Mouse (Mus musculus) hindbrain, embryonic 15.5 days (tissue): Measurements from ENCODE around the gene Cul7. TPM values are rescaled to one million over a fixed set of nuclear protein-coding genes. Genes with fewer than 3 reads are reported as not detected.

ENCODE experiments used
- ATAC-seq: fragments of 200-750 bp; cut with Nextera tagmentation; 2 replicates; pipeline ENCODE4 v1.8.0; 2017; ENCODE audit warnings: low read depth, moderate number of reproducible peaks, moderate TSS enrichment; ENCODE audit not compliant: low FRiP score
- H3K27ac ChIP-seq: fragments of 300-500 bp; sonication (generic); replicated peaks from 2 replicates; pipeline ENCODE4 v1.5.1; 2015; ENCODE audit warnings: mild to moderate bottlenecking, inconsistent platforms
- H3K27me3 ChIP-seq: fragments of 300-500 bp; sonication (generic); 2 replicates; pipeline ENCODE4 v1.6.1; 2015; ENCODE audit warnings: control low read depth, inconsistent platforms
- H3K36me3 ChIP-seq: fragments of 300-500 bp; sonication (generic); 2 replicates; pipeline ENCODE4 v1.6.1; 2015; ENCODE audit warnings: control low read depth, inconsistent platforms
- H3K4me1 ChIP-seq: fragments of 300-500 bp; sonication (generic); replicated peaks from 2 replicates; pipeline ENCODE4 v1.6.1; 2015; ENCODE audit warnings: control low read depth, inconsistent platforms
- H3K4me2 ChIP-seq: fragments of 300-500 bp; sonication (generic); 2 replicates; pipeline ENCODE4 v1.6.1; 2015; ENCODE audit warnings: moderate library complexity, mild to moderate bottlenecking, inconsistent platforms
- H3K4me3 ChIP-seq: fragments of 300-500 bp; sonication (generic); 2 replicates; pipeline ENCODE4 v1.5.1; 2015; ENCODE audit warnings: mild to moderate bottlenecking, inconsistent platforms
- H3K9ac ChIP-seq: fragments of 300-500 bp; sonication (generic); 2 replicates; pipeline ENCODE4 v1.6.1; 2015; ENCODE audit warnings: inconsistent platforms
- H3K9me3 ChIP-seq: fragments of 300-500 bp; sonication (generic); 2 replicates; pipeline ENCODE4 v1.6.1; 2016; ENCODE audit warnings: control low read depth, inconsistent platforms
- WGBS: fragments of 180-500 bp; shearing (Covaris S2); methylation state at CpG from one replicate; pipeline ENCODE4 v1.1.7; 2015; 5-methylcytosine and 5-hydroxymethylcytosine counted together
- polyA plus RNA-seq: library from polyadenylated mRNA; unstranded; fragments of >200 nt; fragmentation: Nextera tagmentation; extraction: Ambion mirVana; gene quantifications from 2 replicates; pipeline ENCODE4 v1.2.1, GENCODE M21; 2015

The Cul7 gene
- polyA plus RNA-seq, 1 experiment from 2014 or later, result 43.8 TPM

DNA sequence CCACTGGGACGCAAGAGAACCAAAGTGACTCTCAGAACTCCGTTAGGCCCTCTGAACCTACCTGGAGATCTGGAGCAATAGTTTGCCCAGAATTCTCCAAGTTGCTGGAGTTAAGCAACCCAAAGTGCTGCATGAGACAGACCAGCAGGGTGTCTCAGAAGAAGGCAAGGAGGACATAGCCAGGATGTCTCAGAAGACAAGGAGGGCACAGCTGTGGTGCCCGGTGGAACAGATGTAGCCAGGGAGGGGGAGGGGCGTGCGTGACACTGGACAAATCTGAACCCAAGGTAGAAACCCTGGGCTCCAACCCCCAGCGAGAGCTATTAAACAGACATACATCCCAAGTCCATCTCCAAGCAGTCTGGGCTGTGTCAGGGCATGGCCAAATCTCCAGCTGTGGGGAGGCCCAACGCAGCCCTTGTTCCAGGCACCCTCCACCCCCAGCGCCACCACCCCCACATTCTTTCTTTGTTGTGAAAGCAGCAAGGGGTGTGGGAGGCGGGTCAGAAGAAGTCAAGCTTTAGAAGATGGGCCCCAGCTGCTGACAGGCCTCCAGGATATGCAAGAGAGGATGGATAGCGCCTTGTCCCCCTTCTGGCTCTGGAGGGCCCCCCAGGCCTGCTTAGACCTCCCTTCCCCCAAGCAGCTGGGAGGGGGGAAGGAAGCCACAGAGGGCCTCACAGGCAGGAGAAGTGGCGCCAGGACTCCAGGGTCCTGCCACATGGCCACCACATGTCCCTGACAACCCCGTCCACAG is 20.3 kb upstream of the Cul7 start:
- WGBS, result 10% methylated on average over 12 of the region's 12 CpGs
- Histone ChIP-seq H3K9ac (peak overlapping the region; percentile 73; the same call in 1 of the 2 replicates), H3K4me1 (peaks cover 29% of the 10 kb centered on the region), H3K4me3 (peak overlapping the region; percentile 58), H3K4me2 (peak overlapping the region; percentile 73), H3K27me3 (no peaks in the 10 kb centered on the region), H3K9me3 (no peaks in the 10 kb centered on the region), H3K27ac (peak overlapping the region; percentile 86), H3K36me3 (peaks cover 16% of the 10 kb centered on the region)
- ATAC-seq, result peak; percentile 29

DNA sequence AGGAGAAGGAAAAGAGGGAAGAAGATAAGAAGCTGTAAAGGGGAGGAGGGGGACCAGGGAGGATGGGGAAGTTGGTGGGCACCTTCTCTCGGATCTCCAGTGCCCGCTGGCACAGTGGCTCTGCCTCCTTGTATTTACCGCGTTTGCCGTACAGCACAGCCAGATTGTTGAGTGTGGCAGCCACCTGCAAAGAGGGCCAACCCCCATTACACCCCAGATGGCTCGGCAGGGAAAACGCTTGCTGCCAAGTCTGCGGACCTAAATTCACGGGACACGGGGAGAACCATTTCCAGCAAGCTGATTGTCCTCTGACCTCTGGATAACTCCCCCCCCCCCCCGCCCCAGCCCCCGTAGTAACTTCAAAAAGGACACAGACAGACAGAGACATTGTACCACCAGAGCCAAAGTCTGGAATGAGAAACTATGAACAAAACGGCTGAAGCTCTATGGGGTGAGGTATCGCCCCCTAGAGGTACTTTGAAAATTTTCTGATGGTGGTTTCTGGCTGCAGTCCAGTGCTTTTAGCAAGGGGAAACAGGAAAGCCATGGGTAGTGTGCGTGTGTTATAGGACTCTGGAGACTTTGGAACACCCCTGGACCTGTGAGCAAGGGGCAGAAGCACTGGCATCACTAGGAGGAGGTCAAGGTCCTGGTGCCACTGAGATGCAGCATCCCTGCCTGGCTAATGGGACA is 13.2 kb upstream of the Cul7 start:
- no peak overlapping the region for H3K9ac ChIP-seq
- H3K9me3 ChIP-seq, result no peaks in the 10 kb centered on the region
- H3K4me3 ChIP-seq, result no peak overlapping the region
- no peak for ATAC-seq
- no peak overlapping the region for H3K27ac ChIP-seq
- no peaks in the 10 kb centered on the region for H3K27me3 ChIP-seq
- 18% methylated on average over 15 of the region's 15 CpGs for WGBS
- peaks cover 8% of the 10 kb centered on the region; the same call in 1 of the 2 replicates for H3K4me1 ChIP-seq
- peak overlapping the region; percentile 40 for H3K4me2 ChIP-seq
- H3K36me3 ChIP-seq, result peaks cover 36% of the 10 kb centered on the region

DNA sequence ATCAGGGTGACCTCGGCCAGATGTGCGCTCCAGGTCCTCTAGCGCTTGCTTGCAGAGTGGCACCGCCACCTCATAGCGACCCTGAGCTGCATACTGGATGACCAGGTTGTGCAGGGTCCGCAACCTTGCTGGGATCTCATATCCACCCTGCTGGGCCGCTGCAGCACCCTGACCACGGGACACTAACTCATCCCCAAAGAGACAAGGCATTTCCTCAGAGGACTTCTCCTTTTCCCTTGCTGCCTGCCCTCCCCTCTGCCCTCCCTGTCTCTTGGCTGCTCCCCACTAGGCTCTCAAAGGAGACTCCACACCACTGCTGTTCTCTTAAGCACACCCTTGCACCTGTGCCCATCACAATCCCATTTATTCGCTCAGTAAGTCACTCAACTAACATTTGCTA is 10.2 kb upstream of the Cul7 start:
- peaks cover 27% of the 10 kb centered on the region; the same call in 1 of the 2 replicates for H3K36me3 ChIP-seq
- no peak overlapping the region for H3K27ac ChIP-seq
- no peaks in the 10 kb centered on the region for H3K9me3 ChIP-seq
- no peak overlapping the region for H3K4me3 ChIP-seq
- ATAC-seq, result no peak
- H3K27me3 ChIP-seq, result no peaks in the 10 kb centered on the region
- H3K4me1 ChIP-seq, result peaks cover 18% of the 10 kb centered on the region
- no peak overlapping the region for H3K4me2 ChIP-seq
- 87% methylated on average over 9 of the region's 9 CpGs for WGBS
- no peak overlapping the region for H3K9ac ChIP-seq

DNA sequence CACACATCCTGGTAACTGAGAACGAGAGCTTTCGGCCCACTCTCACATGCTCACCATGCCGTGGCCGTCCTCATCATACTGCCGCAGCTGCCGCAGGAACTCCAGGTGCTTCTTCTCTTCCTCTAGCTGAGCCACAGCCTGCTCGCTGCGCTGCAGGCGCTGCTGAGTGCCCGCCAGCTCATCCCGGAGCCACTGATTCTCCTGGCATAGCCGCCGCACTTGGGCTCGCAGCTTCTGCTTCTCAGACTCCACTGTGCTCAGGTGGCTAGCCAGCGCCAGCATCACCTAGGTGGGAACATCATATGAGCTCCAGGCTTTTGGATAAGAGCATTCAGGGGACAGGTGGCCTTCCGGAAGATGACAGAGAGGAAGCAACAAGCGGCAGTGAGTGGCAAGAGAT is 8.1 kb upstream of the Cul7 start:
- 95% methylated on average over 17 of the region's 17 CpGs for WGBS

DNA sequence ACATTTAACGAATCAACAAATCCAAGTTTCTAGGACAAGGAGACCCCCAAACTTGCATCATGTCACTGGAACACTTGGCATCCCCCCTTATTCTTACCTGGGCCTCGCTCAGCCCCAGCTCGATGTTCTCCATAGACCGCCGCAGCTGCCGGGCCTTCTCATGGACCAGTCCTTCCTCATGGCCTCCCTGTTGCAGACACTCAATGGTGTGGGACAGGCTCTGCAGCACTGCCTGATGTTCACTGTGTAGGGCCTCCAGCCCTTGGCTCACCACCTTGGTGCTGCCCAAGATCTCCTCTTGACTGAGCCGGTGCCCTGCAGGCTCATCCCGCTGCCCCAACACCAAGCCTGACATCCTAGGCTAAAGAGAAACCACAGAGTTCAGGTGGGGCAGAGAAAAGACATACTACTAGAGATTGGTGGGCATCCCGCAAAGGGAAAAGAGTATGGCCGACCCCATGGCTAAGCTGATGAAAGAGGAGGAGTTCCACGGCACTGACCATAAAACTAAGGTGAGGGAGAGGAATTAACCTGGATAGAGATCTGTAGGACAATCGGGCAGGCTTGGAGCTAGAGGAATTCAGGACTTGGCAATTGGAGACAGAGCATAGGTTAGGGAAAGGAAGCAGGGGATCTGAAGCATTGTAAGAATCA is 5.9 kb upstream of the Cul7 start:
- WGBS, result 92% methylated on average over 12 of the region's 12 CpGs
- peak overlapping the region; percentile 68 for H3K9ac ChIP-seq

More for the DNA sequence above, 8.1 kb upstream of the Cul7 start:
- ATAC-seq, result no peak
- no peak overlapping the region for H3K4me2 ChIP-seq
- H3K27me3 ChIP-seq, result no peaks in the 10 kb centered on the region
- H3K36me3 ChIP-seq, result peaks cover 23% of the 10 kb centered on the region; the same call in 1 of the 2 replicates
- H3K9ac ChIP-seq, result no peak overlapping the region
- H3K4me3 ChIP-seq, result no peak overlapping the region
- no peaks in the 10 kb centered on the region for H3K9me3 ChIP-seq
- no peak overlapping the region for H3K27ac ChIP-seq
- peaks cover 22% of the 10 kb centered on the region for H3K4me1 ChIP-seq

DNA sequence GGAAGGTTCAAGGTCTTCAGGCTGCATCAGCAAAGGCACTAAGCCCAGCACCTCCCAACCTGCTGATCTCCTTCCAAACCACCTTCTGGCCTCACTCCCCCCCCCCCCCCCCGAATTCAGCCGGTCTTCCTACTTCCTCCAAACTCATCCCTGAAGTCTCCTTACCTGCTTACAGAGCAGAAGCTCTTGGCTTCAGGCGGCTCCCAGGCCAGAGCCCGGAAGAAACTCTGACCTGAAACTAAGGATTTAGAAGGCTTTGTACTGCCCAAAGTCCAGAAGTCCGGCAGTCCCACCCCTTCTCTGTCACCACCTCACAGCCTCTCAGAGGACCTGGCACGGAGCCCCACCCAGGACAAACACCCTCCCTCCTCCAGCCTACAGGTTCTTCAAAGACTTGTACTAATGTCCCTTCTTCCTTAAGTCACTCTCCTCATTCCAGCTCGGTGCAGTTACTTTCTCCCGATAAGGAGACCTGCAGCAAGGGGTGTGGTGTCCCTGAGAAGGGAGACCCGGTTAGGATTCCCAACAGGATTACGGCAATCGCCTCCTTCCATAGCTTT is 5.1 kb upstream of the Cul7 start:
- ATAC-seq, result peak; percentile 13; the same call in 1 of the 2 replicates
- Histone ChIP-seq H3K9ac (peak overlapping the region; percentile 68), H3K36me3 (peaks cover 14% of the 10 kb centered on the region; the same call in 1 of the 2 replicates), H3K27ac (peak overlapping the region; percentile 47), H3K4me1 (peaks cover 33% of the 10 kb centered on the region), H3K4me3 (peak overlapping the region; percentile 72), H3K9me3 (no peaks in the 10 kb centered on the region), H3K27me3 (no peaks in the 10 kb centered on the region), H3K4me2 (peak overlapping the region; percentile 80)
- 11% methylated on average over 11 of the region's 11 CpGs for WGBS

More for the DNA sequence above, 5.9 kb upstream of the Cul7 start:
- Histone ChIP-seq H3K4me1 (peaks cover 26% of the 10 kb centered on the region), H3K36me3 (peaks cover 20% of the 10 kb centered on the region; the same call in 1 of the 2 replicates), H3K27ac (no peak overlapping the region), H3K4me3 (peak overlapping the region; percentile 72), H3K9me3 (no peaks in the 10 kb centered on the region), H3K27me3 (no peaks in the 10 kb centered on the region), H3K4me2 (peak overlapping the region; percentile 80)
- ATAC-seq, result no peak

DNA sequence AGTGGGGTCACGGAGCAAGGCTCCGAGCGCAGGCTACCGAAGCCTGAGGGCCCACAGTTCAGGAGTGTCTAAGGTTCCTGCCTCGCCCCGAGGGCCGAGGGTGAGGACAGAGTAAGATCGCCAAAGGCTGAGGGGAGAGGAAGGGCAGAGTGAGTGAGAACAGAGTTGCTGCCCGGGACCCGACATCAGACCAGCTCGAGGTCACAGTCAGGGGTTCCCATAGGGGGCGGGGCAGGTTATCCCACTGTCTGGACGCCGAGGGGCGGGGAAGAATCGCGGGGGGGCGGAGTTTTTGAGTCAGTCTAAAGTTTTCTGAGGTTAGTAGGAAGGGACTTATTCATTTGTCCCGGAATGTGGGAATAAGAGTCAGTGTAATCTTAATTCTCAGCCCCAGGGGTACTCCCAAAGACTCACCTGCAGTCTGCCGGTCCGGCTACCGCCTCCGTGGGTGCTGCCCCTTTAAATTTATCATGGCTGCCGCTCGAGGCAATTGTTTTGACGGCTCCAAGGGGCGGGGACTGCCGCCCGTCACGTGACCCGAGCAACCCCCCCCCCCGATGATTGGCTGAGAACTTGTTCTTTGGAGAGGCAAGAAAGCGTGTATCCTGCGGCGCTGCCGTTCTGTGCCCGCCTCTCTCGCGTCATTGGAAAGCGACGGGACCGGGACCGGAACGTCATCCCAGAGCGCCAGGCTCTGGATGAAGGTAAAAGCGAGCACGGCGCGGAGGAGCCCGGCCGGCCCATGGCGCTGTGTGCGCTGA is 4.4 kb upstream of the Cul7 start, which contains the start of the genes Klc4 and Mrpl2:
Gene Klc4, minus strand, starts transcription at position 462 of the 761 bp plus-strand sequence.
Gene Mrpl2, plus strand, starts transcription at position 669 of the 761 bp plus-strand sequence.
- peak within 1 kb of the TSS; percentile 80 for H3K9ac ChIP-seq
- H3K27me3 ChIP-seq, result no peaks in the 10 kb centered on the region
- peaks cover 33% of the 10 kb centered on the region for H3K4me1 ChIP-seq
- WGBS, result under 1% methylated on average over 53 of the region's 53 CpGs
- ATAC-seq, result peak; percentile 71
- H3K4me2 ChIP-seq, result peak within 1 kb of the TSS; percentile 80
- H3K27ac ChIP-seq, result peak within 1 kb of the TSS; percentile 93
- H3K4me3 ChIP-seq, result peak within 1 kb of the TSS; percentile 72
- H3K9me3 ChIP-seq, result no peaks in the 10 kb centered on the region
- peaks cover 7% of the 10 kb centered on the region; the same call in 1 of the 2 replicates for H3K36me3 ChIP-seq

DNA sequence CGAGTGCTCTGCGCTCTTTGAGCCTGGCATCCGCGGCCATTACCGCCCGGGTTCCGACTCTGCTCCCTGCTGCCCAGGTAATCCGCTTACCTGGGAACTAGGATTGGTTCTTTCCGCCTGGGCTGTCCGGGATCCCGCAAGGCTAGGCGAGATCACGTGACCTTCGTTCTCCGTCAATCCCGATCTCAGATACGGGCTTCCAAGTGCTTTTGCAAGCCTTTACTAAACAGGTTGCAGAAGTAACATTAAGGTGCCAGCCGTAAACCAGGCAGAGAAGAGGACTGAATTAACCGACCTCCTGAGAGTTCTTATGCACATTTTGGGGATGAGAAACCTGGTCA is 3.8 kb upstream of the Cul7 start:
- Histone ChIP-seq H3K27me3 (no peaks in the 10 kb centered on the region), H3K27ac (peak overlapping the region; percentile 93), H3K4me2 (peak overlapping the region; percentile 72), H3K9me3 (no peaks in the 10 kb centered on the region), H3K36me3 (0 out of 2 replicates have a peak, but pooled peaks cover 4% of the 10 kb centered on the region), H3K9ac (peak overlapping the region; percentile 80), H3K4me3 (peak overlapping the region; percentile 72), H3K4me1 (peaks cover 38% of the 10 kb centered on the region)
- peak; percentile 23; the same call in 1 of the 2 replicates for ATAC-seq
- WGBS, result 0% methylated on average over 19 of the region's 19 CpGs

DNA sequence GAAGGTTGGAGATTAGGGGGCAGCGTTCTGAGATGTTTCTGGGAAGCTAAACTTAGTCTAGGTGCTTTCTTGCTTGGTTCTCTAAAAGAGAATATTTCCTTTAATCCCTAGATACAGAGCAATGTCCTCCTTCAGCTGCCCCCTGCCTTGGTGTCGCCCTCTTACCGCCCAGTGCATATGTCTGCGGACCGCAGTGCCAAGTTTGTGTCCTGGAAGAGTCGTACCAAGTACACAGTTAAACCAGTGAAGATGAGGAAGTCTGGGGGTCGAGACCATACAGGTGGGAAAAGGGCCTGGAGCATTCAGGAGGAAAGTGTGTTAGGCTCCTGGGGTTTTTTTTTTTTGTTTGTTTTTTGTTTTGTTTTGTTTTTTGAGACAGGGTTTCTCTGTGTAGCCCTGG is 2.9 kb upstream of the Cul7 start:
- no peaks in the 10 kb centered on the region for H3K9me3 ChIP-seq
- WGBS, result 93% methylated on average over 7 of the region's 7 CpGs
- H3K4me2 ChIP-seq, result no peak overlapping the region
- no peaks in the 10 kb centered on the region for H3K27me3 ChIP-seq
- ATAC-seq, result no peak
- 0 out of 2 replicates have a peak, but pooled peaks cover 4% of the 10 kb centered on the region for H3K36me3 ChIP-seq
- H3K9ac ChIP-seq, result no peak overlapping the region
- peaks cover 48% of the 10 kb centered on the region for H3K4me1 ChIP-seq
- H3K4me3 ChIP-seq, result no peak overlapping the region
- H3K27ac ChIP-seq, result no peak overlapping the region

DNA sequence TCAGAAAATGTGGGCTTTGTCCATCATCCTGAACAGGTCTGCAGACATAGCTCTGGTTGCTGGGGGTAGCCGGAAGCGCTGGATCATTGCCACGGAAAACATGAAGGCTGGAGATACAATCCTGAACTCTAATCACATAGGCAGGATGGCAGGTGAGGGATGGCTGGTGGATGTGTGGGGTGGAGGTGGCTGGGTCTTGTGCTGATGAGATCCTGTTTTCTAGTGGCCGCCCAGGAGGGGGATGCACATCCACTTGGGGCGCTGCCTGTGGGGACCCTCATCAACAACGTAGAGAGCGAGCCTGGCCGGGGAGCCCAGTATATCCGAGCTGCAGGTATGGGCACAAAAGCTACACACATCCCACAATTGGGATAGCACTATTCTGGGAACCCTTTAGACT is 1.7 kb upstream of the Cul7 start:
- no peak overlapping the region for H3K9ac ChIP-seq
- H3K4me3 ChIP-seq, result no peak overlapping the region
- no peaks in the 10 kb centered on the region for H3K27me3 ChIP-seq
- H3K9me3 ChIP-seq, result no peaks in the 10 kb centered on the region
- no peak overlapping the region for H3K27ac ChIP-seq
- WGBS, result 93% methylated on average over 9 of the region's 9 CpGs
- H3K4me2 ChIP-seq, result no peak overlapping the region
- no peak for ATAC-seq
- H3K36me3 ChIP-seq, result peaks cover 15% of the 10 kb centered on the region
- peaks cover 58% of the 10 kb centered on the region for H3K4me1 ChIP-seq

DNA sequence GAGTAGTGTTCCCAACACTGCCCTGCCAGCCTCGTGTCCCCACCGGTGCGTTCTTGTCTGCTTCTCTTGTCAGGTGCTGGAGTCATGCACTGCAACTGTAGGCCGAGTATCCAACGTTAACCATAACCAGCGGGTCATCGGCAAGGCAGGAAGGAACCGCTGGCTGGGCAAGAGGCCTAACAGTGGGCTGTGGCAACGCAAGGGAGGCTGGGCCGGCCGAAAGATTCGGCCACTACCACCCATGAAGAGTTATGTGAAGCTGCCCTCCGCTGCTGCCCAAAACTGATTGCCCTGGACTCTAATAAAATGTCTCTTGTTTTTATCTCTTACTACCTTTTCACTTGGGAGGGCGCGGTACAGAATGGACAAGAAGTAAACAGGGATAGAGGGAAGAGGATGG is 326 bp upstream of the Cul7 start:
- Histone ChIP-seq H3K9me3 (no peaks in the 10 kb centered on the region), H3K27me3 (no peaks in the 10 kb centered on the region), H3K9ac (peak overlapping the region; percentile 86), H3K27ac (peak overlapping the region; percentile 95), H3K4me2 (peak overlapping the region; percentile 90), H3K4me3 (peak overlapping the region; percentile 57), H3K4me1 (peaks cover 50% of the 10 kb centered on the region), H3K36me3 (peaks cover 29% of the 10 kb centered on the region)
- no peak for ATAC-seq
- WGBS, result 31% methylated on average over 15 of the region's 15 CpGs
